13 mouse cellular contexts compared by ENCODE assay signal in genomic region chr4:114549487-114549886, GRCm38 (mm10).
"Had no signal": no experiment of that assay in that cellular context is flagged by ENCODE, and none has a peak within 500 bp of the region (broad histone marks: within the 10 kb centered on the region; RNA-seq: fewer than 3 reads in every experiment).

No protein-coding gene starts in this region.

- H3K9me3 ChIP-seq: limb, embryonic 13.5 days; midbrain, embryonic 15.5 days; neural tube, embryonic 12.5 days had no signal

- H3K9ac ChIP-seq: limb, embryonic 13.5 days; midbrain, embryonic 15.5 days; neural tube, embryonic 12.5 days had no signal

- ATAC-seq: inflammation-experienced regulatory T-cells, adult 6 months; lung, postnatal 0 days; midbrain, embryonic 15.5 days had no signal

- H3K27ac ChIP-seq: midbrain, embryonic 15.5 days; neural tube, embryonic 12.5 days had no signal

- H3K4me2 ChIP-seq: limb, embryonic 13.5 days; midbrain, embryonic 11.5 days; midbrain, embryonic 15.5 days; neural tube, embryonic 12.5 days had no signal

- H3K4me3 ChIP-seq: limb, embryonic 13.5 days; midbrain, embryonic 15.5 days; neural tube, embryonic 12.5 days had no signal

- DNase-seq: kidney, adult 18-20 months; kidney, postnatal 10 days; kidney, postnatal 4 days; left cerebral cortex, postnatal 4 days; lung, adult 2 months; lung, postnatal 36 days; thymus, postnatal 36 days had no signal

- H3K27me3 ChIP-seq: midbrain, embryonic 15.5 days; neural tube, embryonic 12.5 days had no signal

- H3K36me3 ChIP-seq: limb, embryonic 13.5 days; midbrain, embryonic 15.5 days; neural tube, embryonic 12.5 days had no signal
